Mouse (Mus musculus) bone marrow macrophage, adult 2 months (primary cell): ENCODE measurements around the gene Rgmb. TPM values are rescaled to one million over a fixed set of nuclear protein-coding genes. Genes with fewer than 3 reads are reported as not detected.
A peak's percentile ranks its signal among the peaks of the same experiment; 100 is the strongest.

Source experiments
- H3K27ac ChIP-seq: 2 replicates; pipeline ENCODE4 v1.5.1; 2012; ENCODE audit warnings: low read depth, low read length; ENCODE audit not compliant: insufficient read depth
- H3K4me1 ChIP-seq: 2 replicates; pipeline ENCODE4 v1.6.1; 2012; ENCODE audit warnings: low read length; ENCODE audit not compliant: control insufficient read depth, insufficient read depth
- H3K4me3 ChIP-seq: 2 replicates; pipeline ENCODE4 v1.5.1; 2012; ENCODE audit warnings: mild to moderate bottlenecking, low read length, moderate library complexity; ENCODE audit not compliant: insufficient read depth
- CTCF ChIP-seq: IDR thresholded peaks from 2 replicates; pipeline ENCODE4 v1.5.1; 2012; ENCODE audit warnings: low read depth, mild to moderate bottlenecking, low read length, moderate library complexity
- POLR2A ChIP-seq: IDR thresholded peaks from 2 replicates; pipeline ENCODE4 v1.6.1; 2012; ENCODE audit warnings: mild to moderate bottlenecking, low read depth, low read length, borderline replicate concordance
- polyA plus RNA-seq: library from polyadenylated mRNA; stranded (reverse); fragments of >200 nt; gene quantifications from 2 replicates; pipeline ENCODE4 v1.2.4, GENCODE M21; 2012; ENCODE audit not compliant: missing spikeins, insufficient read depth, insufficient read length

Rgmb gene
- polyA plus RNA-seq, 1 experiment = 12.6 TPM

- no peak overlapping the region for H3K27ac ChIP-seq
- H3K4me3 ChIP-seq = no peak overlapping the region
- TF ChIP-seq POLR2A (no peak), CTCF (no peak)
- peaks cover 19% of the 10 kb centered on the region for H3K4me1 ChIP-seq
These were observed 31.5 kb downstream of the Rgmb start for GRCm38 (mm10) chr17:15799195-15799793.

GRCm38 (mm10) chr17:15790716-15791115 is 40.1 kb downstream of the Rgmb start:
- Histone ChIP-seq H3K4me3 (no peak overlapping the region), H3K4me1 (no peaks in the 10 kb centered on the region), H3K27ac (no peak overlapping the region)
- no peak for TF ChIP-seq POLR2A
- TF ChIP-seq CTCF = no peak

DNA sequence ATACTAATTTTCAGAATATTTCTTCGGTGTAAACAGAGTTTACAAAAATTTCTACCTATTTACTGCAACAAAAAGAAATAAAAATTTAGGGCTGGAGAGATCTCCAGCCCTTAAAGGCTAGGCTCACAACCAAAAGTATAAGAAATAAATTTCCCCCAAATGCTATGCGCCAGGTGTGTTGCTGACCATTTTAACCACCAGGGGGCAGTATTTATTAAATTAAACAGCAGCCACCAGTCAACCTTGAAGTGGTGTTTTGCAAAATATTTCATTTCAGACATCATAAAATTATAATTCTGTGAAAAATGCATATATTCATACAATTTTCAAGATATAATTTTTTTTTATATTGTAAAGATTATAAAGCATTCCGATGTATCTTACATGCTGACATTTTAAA is 43.8 kb downstream of the Rgmb start:
- H3K4me1 ChIP-seq = no peaks in the 10 kb centered on the region
- TF ChIP-seq CTCF (no peak), POLR2A (no peak)
- H3K4me3 ChIP-seq = no peak overlapping the region
- H3K27ac ChIP-seq = no peak overlapping the region

DNA sequence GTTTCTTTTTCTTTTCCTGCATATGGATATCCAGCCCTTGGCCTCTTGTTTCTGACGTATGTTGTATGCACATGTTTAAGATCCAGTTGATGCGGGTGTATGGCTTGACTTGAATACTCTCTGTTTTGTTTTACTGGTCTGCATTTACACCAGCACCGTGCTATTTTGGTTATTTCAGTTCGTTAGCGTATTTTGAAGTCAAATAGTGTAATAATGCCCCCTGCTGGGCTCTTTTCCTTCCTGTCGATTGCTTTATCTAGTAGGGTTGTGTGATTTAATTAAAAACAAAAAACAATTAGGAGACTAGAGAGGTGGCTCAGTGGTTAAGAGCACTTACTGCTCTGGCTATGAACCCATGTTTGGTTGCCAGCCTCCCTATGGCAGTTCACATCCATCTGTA is 52.9 kb downstream of the Rgmb start:
- no peak for TF ChIP-seq POLR2A
- TF ChIP-seq CTCF = no peak
- Histone ChIP-seq H3K4me1 (peaks cover 10% of the 10 kb centered on the region), H3K27ac (no peak overlapping the region), H3K4me3 (no peak overlapping the region)

DNA sequence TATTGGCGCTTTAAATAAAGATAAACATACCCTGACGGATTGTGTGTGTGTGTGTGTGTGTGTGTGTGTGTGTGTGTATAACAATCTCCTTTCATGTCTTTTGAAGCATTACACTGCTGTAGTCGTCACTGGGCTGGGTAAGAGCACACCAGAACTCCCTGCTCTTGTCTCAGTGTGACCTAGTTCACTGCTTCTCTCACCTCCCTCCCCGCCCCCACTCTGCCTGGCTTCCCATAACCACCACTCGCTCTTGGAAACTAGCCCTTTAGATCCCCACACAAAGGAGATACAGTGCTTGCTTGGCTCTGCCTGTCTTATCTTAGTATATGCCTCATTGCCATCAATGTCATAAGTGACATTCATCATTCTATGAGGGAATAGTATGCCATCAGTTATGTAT is 54.5 kb downstream of the Rgmb start:
- no peak overlapping the region for H3K27ac ChIP-seq

GRCm38 (mm10) chr17:15774565-15775215 is 56.1 kb downstream of the Rgmb start:
- Histone ChIP-seq H3K27ac (peak overlapping the region; percentile 72), H3K4me3 (no peak overlapping the region), H3K4me1 (peaks cover 14% of the 10 kb centered on the region)
- TF ChIP-seq POLR2A (no peak), CTCF (no peak)

More for the DNA sequence above, 54.5 kb downstream of the Rgmb start:
- TF ChIP-seq CTCF (no peak), POLR2A (no peak)
- Histone ChIP-seq H3K4me3 (no peak overlapping the region), H3K4me1 (peaks cover 14% of the 10 kb centered on the region)

DNA sequence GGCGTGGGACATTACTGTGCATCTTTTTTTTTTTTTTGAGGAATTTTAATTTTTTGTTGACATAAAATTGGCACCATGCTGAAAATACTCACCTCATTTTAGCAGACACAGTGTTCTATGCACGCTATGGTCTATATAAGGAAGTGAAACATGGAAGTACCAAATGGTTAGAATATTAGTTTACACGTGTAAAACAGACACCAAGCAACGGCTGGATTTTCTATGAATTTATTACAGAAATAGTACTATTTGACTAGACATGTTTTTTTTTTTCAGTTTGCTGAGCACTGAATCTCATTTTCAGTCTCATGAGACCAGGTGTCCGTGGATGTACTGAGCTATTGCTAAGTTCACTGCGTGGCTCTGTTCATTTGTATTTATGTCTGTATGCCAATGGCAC is 56.9 kb downstream of the Rgmb start:
- TF ChIP-seq CTCF (no peak), POLR2A (no peak)
- peaks cover 14% of the 10 kb centered on the region for H3K4me1 ChIP-seq
- H3K27ac ChIP-seq = peak overlapping the region; percentile 72
- H3K4me3 ChIP-seq = no peak overlapping the region

DNA sequence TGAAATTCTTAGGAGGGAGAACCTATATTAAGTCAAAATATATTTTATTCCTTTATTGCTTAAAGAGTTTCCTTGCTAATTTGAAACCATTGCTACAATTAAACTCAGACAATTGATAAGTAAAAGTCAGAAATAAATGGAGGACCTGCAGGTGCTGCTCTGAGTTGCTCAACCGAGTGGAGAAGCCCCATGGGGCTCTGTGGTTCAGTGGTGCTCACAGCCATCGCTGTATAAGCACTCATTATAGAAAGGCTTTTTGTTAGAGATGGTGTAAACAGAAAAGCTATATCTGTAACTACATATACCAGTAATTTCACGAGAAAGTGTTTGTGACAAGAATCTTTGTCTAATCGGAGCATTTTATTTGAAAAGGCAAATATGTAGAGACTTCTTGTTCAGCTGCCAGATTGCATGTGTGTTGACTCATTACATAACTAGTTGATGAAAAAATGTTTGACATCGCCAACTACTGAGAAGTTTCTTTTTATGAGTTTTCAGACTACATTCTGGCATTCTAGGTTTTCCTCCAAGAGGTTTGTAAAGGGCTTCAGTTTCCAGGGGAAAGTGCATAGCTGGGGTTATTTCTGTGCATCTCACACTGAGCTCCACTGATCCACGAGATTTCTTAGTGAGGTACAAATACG is 61.6 kb downstream of the Rgmb start:
- H3K4me1 ChIP-seq = peaks cover 7% of the 10 kb centered on the region
- no peak for TF ChIP-seq POLR2A
- no peak for TF ChIP-seq CTCF
- H3K27ac ChIP-seq = no peak overlapping the region
- H3K4me3 ChIP-seq = no peak overlapping the region

DNA sequence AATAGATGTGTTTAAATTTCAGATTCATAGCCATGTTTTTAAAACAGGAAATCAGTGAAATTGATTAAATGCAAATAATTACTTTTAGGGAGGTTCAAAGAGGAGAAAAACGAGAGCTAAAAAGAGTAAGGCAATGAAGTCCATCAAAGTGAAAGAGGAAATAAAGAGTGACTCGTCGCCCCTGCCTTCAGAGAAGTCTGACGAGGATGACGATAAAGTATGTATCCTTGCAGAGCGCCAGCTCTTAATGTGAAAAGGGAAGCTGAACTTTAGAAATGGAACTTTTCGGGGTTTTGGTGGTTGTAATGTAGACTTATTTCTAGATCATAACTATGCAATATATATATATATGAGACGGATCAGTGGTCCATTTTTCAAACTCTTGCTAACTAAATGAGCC is 69.6 kb downstream of the Rgmb start:
- no peak overlapping the region for H3K27ac ChIP-seq
- no peak overlapping the region for H3K4me3 ChIP-seq
- TF ChIP-seq CTCF (no peak), POLR2A (no peak)
- H3K4me1 ChIP-seq = no peaks in the 10 kb centered on the region

Other genes with a start within 250 kb of the Rgmb start
- gene Chd1, start 126.1 kb downstream of the Rgmb start, polyA plus RNA-seq = 32.2 and 33.6 TPM in 2 replicates